Mouse (Mus musculus) B cell, adult 2 months (primary cell): ENCODE results near the gene Ugt2b1.
"Not testable (repeated sequence)": the region's sequence is repeated elsewhere in the genome, so short reads cannot be mapped to it uniquely, and the experiment has no call there.

Source experiments
- DNase-seq, 2 experiments: peaks; one replicate each; pipeline ENCODE4 v3.0.0; 2022

Ugt2b1 gene

DNA sequence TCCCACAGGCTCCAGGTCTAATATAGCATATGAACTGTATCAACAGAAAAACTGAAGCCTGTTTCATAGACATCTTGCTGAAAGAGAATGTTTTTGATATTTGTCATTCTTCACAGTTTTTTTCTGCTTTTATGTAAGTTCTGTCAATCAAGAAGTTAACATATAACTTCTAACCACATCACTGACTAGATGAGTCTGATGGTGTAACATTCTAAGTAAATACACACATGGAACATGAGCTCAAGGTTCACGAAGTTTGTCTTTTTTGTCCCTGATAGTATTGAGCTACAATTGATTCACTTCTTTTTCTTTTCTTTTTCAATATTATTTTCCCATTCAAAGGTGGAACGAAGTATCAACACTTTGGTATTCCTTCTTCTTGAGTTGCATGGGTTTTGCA lies at the start of gene Ugt2b1:
TSS of gene Ugt2b1 (minus strand) at position 105 of the 400 bp plus-strand sequence.
- no peak for DNase-seq

- DNase-seq: not testable (repeated sequence)
Measured at GRCm38 (mm10) chr5:86967271-86967670, 40.9 kb upstream of the Ugt2b1 start.

DNA sequence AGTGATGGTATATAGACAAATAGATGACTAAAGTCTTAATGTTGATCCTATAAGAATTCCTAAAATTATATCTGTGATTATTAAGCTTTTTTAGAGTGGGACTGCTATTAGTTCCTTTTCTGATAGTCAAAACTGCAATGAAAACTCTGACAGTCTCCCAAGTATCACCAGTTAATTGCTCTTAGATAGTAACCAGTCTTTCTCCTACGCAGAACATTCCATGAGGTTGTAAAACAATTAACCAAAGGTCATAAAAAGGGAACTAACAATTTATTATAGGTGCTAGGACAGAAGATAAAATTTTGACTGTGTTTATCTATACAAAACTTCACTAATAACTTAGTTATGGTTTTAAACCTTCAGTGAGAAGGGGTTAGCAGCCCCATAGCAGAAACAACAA lies 36.5 kb upstream of the Ugt2b1 start:
- not testable (repeated sequence) for DNase-seq

GRCm38 (mm10) chr5:86961587-86962358 lies 35.4 kb upstream of the Ugt2b1 start:
- DNase-seq: no peak

DNA sequence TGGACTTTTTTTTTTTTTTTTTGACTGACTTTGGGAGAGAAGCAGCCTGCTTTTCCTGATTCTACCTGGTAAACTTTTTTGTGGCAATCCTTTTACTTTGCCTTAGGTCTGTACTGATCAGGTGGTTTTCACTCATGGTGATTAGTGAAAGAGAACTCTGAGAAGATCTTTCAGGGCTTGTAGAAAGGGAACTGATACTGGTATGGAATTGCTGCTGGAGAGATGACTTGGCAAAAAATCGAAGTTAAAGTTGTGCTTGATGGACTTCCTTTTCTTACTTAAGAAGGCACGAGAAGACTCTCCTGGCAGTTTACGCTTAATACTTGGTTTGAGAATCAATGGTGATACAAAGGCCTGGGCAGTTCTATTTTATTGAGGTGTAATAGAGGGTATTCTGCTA lies 34.2 kb upstream of the Ugt2b1 start:
- no peak for DNase-seq

DNA sequence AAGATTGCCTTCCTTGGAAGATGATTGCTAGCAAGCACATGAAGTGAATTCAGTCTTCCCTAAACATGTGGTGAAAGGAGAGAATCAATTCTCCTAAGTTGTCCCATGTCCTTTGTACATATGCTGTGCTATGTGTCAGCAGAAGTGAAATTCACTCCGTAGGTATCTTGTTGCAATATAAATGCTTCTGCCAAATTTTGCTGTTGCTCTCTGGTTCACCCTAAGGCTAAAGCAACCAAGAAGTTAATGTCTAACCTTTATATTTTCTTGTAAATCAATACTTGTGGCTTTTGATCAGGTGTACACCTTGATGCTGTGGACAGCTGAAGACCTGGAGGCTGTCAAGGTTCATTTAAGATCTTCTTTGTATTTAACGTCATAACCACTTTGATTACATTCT lies 15.8 kb upstream of the Ugt2b1 start:
- no peak for DNase-seq

- no peak for DNase-seq
Measured at GRCm38 (mm10) chr5:86920661-86921233, 5.6 kb downstream of the Ugt2b1 start.

GRCm38 (mm10) chr5:86911357-86912099 lies 14.8 kb downstream of the Ugt2b1 start:
- DNase-seq: no peak

GRCm38 (mm10) chr5:86910770-86911169 lies 15.6 kb downstream of the Ugt2b1 start:
- DNase-seq: no peak

GRCm38 (mm10) chr5:86906758-86907157 lies 19.6 kb downstream of the Ugt2b1 start, which contains the start of gene Ugt2b34:
Ugt2b34 (minus strand) TSS chr5:86906937.
- DNase-seq: no peak

DNA sequence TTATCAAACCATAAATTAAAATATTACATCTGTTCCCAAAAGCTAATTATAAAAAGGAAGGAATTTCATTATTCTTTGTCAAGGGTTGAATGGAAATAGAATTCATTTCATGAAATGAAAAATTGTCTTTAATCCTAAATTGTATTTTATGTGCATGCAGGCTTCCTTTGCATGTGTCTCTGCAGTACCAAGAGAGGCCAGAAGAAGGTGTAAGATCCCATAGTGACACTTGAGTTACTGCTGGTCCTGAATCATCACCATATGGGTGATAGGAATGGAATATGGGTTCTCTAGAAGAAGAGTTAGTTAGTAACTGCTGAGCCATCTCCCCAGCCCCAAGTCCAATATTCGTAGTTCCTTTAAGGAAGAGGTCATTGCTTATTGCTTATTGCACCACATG lies 36.4 kb downstream of the Ugt2b1 start:
- no peak for DNase-seq

- no peak for DNase-seq
Measured at GRCm38 (mm10) chr5:86888420-86888819, 37.9 kb downstream of the Ugt2b1 start.

- no peak for DNase-seq
Measured at GRCm38 (mm10) chr5:86887081-86887480, 39.2 kb downstream of the Ugt2b1 start.

DNA sequence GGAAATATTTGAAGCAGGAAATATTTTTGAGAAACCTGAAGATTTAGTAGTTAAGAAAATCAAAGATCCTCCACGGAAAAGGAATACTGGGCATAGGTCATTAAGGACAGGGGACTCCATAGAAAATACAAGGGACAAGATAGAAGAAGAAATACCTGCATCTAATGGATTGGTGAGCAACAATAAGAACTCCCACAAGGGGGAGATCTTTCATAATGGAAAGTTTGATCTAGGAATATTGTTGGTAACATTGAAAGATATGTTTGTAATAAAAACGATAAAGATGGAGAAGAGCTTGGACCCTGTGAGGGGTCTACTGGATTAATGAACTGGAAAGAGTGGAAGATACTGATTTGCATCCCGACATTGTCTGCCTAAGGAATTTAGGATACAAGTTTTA lies 39.7 kb downstream of the Ugt2b1 start:
- no peak for DNase-seq

- no peak for DNase-seq
Measured at GRCm38 (mm10) chr5:86871877-86872276, 54.5 kb downstream of the Ugt2b1 start.
